Mouse (Mus musculus) neural tube, postnatal 0 days (tissue): Measurements from ENCODE around the gene 4932438A13Rik. TPM values are rescaled to one million over a fixed set of nuclear protein-coding genes. Genes with fewer than 3 reads are reported as not detected.

Source experiments
- polyA plus RNA-seq: library from polyadenylated mRNA; unstranded; fragments of >200 nt; fragmentation: Nextera tagmentation; extraction: Ambion mirVana; gene quantifications from 2 replicates; pipeline ENCODE4 v1.2.1, GENCODE M21; 2015

The 4932438A13Rik gene
- 50.5 and 60.3 TPM in 2 replicates for polyA plus RNA-seq

DNA sequence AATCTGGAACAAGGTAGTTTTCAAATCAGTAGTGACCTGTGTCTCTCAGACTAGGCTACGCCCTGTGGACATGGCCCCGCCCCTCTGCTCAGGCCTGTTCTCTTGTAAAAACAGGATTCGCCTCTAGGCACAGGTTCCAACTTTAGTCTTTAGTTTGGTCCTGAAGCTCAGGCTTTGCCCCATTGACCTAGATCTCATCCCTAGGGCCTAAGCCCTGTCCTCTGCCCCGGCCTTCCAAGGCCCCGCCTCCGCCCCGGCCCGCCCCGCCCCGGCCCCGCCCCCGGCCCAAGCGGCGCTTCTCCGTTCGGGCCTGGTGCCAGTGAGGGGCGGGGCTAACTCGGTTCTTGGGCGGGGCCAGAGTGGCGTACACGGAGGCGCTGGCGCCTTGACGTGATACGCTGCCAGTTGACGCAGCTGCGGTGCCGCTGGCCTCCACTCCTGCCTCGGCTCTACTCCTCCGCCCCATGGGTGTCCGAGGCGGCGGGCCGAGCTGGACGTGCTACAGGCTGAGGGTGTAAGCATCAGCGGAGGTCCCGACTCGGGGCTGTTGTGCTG is at the start of gene 4932438A13Rik:
Gene 4932438A13Rik (plus strand): TSS at position 384 of the 555 bp plus-strand sequence.

DNA sequence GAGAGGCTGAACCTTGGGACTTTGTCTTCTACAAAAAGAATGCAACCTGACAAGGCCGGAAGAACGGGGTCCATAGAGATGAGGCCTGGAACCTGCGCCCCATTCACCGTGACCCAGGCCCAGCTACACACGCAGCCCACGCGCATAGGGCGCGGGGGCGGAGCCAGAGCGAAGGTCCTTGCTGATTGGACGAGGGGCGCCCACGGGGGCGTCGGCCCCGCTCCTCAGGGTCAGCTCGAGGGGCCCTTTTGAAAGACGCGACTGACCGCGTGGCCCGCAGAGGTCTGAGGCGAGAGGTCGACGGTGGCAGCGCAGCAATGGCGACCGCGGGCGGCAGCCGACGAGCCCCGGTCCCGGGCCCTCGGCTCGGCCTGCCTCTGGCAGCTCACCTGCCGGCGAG is 200.5 kb downstream of the 4932438A13Rik start, which contains the start of gene Adad1:
Gene Adad1 (plus strand): TSS at position 122 of the 400 bp plus-strand sequence.

Other genes with a start within 250 kb of the 4932438A13Rik start
- 17.2 and 18.3 TPM in 2 replicates for gene Bbs7, start 249.6 kb upstream of the 4932438A13Rik start, polyA plus RNA-seq
- 18.6 and 21.0 TPM in 2 replicates for gene Trpc3, start 172.9 kb upstream of the 4932438A13Rik start, polyA plus RNA-seq
- gene Adad1, start 200.4 kb downstream of the 4932438A13Rik start, polyA plus RNA-seq = 0.06 TPM in 1 of 2 replicates, not detected in the other